Mouse (Mus musculus): Measurements from ENCODE around the gene Aig1.

Gene Aig1

DNA sequence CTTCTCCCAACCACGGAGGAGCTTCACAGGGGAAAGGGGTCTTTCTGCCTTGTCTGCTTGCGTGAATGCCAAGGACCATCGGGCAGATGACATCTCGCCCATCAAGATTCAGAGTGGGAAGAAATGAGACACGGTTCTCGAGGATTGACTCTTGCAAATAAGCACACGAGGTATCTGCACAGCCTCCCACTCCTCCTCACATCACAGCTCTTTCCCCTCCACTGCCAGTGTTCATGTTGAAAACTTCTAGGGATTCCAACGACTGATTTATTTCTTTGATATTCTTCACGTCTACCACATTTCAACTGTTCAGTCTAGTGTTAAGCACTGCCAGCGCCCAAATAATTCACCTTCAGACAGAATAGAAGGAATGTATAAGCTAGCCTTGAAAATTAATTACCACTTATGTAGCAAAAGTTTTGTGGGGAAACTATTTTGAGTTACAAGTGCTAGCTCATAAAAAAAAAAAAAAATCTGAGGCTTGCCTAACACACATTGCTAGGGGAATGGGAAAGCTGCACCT, 86.5 kb downstream of the Aig1 start:
- no peak for DNase-seq (ENCODE audit: low spot score in 2 of 2)

DNA sequence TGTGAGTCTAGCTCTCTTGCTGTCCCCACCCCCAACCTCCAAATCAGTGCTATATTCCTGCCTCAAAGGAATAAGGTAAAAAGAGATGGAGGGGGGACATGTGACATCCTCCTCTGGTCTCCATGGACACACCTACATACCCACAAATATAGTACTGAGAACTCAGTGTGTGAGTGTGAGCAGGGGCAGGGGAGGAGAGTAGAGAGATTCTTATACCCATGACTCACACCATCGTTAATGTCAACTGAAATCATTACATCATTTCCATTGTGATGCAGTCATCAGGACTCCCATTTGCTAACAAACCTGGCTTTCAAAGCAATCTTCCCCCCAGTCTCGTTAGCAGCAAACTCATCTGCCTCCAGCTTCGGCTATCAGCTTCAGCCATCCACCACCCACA, 92.8 kb downstream of the Aig1 start:
- DNase-seq (ENCODE audit: low spot score in 2 of 2), result no peak

- DNase-seq (ENCODE audit: low spot score in 2 of 2), result no peak
Measured at GRCm38 (mm10) chr10:13775411-13775810, 93.4 kb downstream of the Aig1 start.

DNA sequence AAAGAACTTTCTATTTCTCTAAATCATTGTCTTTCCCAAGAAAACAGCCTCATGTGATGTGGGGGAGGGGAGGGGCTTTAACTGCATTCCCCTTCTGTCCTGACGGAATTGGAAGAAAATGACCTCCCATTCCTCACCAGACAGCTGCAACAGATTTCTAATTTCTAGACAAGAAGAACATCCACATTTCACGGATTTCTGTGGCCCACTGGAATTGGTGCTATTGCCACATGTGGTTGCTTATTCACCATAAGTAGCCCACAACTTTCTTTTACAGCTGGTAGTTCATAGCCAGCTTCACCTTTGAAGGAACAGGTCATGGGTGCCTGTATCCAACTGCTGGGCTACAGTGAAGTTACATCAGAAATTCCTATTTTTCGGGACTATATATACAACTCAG, 93.9 kb downstream of the Aig1 start:
- no peak for DNase-seq (ENCODE audit: low spot score in 2 of 2)

DNA sequence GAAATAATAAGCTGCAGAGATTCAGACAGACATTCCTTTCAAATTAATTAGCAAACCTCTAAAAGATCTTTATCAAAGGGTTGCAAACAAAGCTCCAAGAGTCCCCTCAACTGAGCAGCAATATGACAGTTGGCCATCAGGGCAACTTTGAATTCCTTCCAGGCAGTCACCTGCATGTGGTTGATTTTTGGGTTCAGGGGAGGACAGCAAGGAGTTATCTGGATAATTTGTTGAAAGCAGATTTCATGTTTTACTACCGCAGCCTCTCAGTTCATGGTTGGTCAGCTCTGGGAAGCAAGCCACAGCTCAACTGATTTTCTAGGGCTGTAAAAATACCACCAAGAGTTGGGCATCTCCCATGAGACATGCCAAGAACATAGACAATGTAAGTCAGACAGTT, 98.1 kb downstream of the Aig1 start:
- DNase-seq (ENCODE audit: low spot score in 2 of 2), result no peak

DNA sequence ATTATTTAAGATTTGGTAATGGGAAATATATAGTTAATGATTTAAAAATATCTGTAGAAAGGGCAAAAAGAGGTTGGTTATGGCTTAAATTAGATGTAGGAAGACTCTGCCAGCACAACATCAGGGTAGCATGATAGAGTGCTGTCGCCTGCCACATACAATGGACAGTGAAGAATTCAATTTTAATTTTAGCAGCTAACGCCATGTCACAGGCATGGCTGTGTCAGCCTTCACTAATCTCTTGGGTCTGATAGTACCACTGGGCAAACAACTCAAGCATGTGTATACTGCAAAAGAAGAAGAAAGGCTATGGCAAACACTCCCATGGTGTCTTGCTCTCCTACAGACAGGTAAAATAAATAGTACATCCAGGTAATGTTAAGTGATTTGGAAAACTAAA, 99.0 kb downstream of the Aig1 start:
- no peak for DNase-seq (ENCODE audit: low spot score in 2 of 2)

GRCm38 (mm10) chr10:13768866-13769265, 99.9 kb downstream of the Aig1 start:
- no peak for DNase-seq (ENCODE audit: low spot score in 2 of 2)

DNA sequence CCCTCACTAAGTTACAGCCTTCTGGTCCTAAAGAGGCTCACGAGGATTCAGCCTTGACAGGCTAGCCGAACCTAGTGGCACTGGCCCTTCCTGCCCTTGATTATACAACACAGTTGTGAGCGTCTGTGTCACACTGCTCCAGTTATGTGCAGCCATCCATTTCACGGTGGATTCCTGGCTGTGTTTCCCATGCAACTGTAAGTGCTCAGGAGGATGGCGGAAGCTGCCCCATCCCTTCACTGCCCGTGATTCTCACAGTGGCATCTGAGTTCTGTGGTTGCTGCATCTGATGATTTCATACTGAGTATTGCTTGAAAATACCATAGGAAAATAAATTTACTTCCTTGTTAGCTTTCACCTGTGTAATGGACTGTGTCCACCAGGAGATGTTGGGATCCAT, 101.7 kb downstream of the Aig1 start:
- DNase-seq (ENCODE audit: low spot score in 2 of 2), result no peak

GRCm38 (mm10) chr10:13763151-13763550, 105.6 kb downstream of the Aig1 start:
- no peak for DNase-seq (ENCODE audit: low spot score in 2 of 2)

- DNase-seq (ENCODE audit: low spot score in 2 of 2), result no peak
Measured at GRCm38 (mm10) chr10:13754712-13755111, 114.1 kb downstream of the Aig1 start.

DNA sequence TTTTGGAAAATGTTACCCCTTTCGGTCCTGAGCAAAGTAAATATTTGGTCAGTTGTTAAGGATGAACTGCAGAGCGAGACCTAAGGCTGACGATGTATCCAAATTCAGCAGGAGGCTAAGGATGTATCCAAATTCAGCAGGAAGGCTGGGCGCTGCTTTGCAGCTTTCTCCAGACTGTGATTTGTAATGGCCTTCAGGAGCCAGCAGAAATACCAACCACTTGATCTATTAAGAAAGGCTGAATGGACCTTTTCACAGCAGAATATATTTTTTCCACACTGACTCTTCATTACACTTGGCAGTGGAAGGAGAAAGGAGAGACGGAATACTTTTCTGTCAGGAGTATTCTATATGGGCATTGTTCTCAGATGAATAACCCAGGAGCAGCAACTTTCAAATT, 115.0 kb downstream of the Aig1 start:
- DNase-seq (ENCODE audit: low spot score in 2 of 2), result no peak

GRCm38 (mm10) chr10:13739494-13740140, 129.2 kb downstream of the Aig1 start:
- DNase-seq (ENCODE audit: low spot score in 2 of 2), result no peak

DNA sequence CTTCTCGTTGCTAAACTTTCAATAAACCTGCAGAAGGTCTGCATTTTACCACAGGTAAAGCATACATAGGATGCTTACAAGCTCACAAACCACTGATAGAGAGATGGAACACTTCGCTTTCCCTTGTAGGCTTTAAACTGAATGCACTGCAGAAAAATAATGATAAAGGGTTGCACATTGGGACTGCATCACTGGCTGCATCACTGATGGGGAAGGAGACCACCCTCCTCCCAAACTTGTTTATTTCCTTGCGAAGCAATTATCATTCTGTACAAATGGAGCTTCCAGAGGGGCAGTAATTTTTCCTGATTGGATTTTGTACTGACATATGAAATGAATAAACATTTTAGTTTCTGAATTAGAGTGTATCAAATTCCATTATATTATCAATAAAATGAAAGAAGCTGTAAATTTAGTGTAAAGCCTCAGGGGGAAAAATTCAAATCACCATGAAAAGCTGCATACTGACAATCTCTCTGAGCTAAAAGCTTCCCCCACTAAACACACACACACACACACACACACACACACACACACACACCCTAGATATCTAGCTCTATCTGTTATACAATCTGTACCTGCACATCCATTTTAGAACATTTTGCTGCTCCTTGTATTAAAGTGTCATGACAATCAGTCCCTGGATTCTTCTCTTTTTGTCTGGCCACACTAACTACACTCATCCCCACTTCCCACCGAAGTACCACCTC, 138.6 kb downstream of the Aig1 start:
- DNase-seq (ENCODE audit: low spot score in 2 of 2), result no peak

GRCm38 (mm10) chr10:13727676-13728075, 141.1 kb downstream of the Aig1 start:
- no peak for DNase-seq (ENCODE audit: low spot score in 2 of 2)

DNA sequence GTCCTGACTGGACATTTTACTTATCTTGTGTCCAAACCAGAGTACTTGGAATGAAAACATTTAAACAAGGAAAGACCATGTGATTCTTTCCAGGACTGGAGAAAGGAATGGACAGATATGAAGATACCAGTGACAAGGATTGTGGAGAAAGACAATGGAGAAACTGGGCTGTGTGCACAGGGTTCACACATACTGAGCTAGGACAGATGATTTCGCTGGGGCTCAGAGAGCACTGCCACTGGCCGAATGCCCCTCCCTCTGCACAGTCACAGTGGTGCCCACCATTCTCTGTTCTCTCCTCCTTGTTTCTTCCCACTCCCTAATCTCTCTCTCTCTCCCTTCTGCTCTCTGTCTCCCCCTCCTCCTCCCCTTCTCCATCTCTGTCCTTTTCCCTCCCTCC, 142.6 kb downstream of the Aig1 start:
- no peak for DNase-seq (ENCODE audit: low spot score in 2 of 2)

- DNase-seq (ENCODE audit: low spot score in 2 of 2), result no peak
Measured at GRCm38 (mm10) chr10:13725276-13725675, 143.5 kb downstream of the Aig1 start.

DNA sequence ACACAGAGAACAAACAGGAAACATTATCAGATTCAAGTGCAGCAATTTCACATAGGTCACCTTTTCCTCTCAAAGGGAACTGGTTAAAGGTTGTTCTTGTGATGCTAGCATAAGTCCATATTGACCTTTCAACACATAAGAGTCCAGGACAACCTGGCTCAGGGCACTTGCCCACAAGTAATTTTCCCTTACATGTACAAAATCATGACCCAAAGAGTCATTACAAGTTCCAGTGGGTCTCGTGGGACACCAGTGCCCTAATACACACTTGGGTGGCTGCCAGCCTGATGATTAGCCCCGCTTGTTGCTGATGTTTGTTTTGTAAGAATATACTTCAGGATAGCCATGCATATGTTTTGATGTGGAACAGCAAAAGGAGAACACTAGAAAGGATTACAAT, 152.6 kb downstream of the Aig1 start:
- DNase-seq (ENCODE audit: low spot score in 2 of 2), result no peak

GRCm38 (mm10) chr10:13715584-13715983, 153.2 kb downstream of the Aig1 start:
- DNase-seq (ENCODE audit: low spot score in 2 of 2), result no peak

GRCm38 (mm10) chr10:13714920-13715293, 153.9 kb downstream of the Aig1 start:
- DNase-seq (ENCODE audit: low spot score in 2 of 2), result no peak

- no peak for DNase-seq (ENCODE audit: low spot score in 2 of 2)
Measured at GRCm38 (mm10) chr10:13714199-13714919, 154.4 kb downstream of the Aig1 start.

- no peak for DNase-seq (ENCODE audit: low spot score in 2 of 2)
Measured at GRCm38 (mm10) chr10:13713711-13714110, 155.1 kb downstream of the Aig1 start.

DNA sequence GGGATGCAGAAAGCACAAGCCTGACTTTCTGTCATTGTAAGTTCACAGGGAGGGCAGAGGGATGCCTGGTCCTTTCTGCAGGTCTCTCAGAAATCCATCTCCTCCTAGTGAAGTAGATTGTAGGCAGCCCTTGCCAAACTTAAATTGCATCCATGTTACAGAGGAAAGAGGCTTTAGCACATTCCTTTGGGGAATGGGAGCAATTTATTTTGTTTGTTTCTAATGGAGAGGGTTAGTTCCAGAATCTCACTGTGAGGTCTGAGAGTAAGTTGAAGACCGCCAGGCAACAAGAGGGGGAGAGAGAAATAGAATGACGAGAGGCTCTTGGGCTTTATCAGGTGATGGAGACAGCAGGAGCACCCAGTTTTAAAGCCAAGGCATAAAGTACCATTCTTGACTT, 155.7 kb downstream of the Aig1 start:
- DNase-seq (ENCODE audit: low spot score in 2 of 2), result no peak

DNA sequence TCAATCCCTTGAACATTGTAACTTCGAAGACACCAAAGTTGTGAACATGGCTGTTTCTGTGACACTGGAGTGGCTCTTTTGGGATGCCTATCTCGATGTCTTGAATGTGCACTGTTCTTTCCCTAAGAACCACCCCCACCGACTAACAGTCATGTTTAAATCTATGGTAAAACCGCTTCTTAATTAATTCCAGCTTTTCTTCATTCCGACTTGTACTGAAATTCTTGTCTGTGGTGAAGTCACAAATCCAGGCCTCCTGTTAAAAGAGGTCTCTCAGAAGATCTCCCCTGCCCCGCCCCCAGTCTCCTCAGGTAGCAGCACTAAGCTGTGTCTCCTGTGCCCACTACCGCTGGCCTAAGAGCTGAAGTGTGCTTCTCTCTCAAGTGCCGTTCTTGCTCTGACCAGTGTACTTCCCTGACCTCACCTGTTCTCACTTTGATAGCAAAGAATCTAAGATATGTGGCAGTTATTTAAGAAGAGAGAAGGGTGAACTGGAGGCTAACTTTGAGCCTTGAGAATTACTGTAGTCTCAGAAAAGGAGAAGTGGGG, 157.4 kb downstream of the Aig1 start:
- no peak for DNase-seq (ENCODE audit: low spot score in 2 of 2)

Measured in spleen, postnatal 14 days (tissue).